Mouse (Mus musculus): ENCODE data around the gene Slc29a1.

- no peak for TF ChIP-seq CTCF (IDR thresholded peaks at IDR 0.05; ENCODE audit: insufficient read depth, low read depth, low read length)
- no peak for TF ChIP-seq POLR2A (IDR thresholded peaks at IDR 0.05; ENCODE audit: insufficient read depth, low read depth, low read length)
These were observed 1.9 kb upstream of the Slc29a1 start for GRCm38 (mm10) chr17:45601325-45601724.
